Mouse (Mus musculus): ENCODE data around the gene Zcchc8. TPM values are rescaled to one million over a fixed set of nuclear protein-coding genes. Genes with fewer than 3 reads are reported as not detected.
A peak's percentile ranks its signal among the peaks of the same experiment; 100 is the strongest.

Zcchc8 gene
- total and polyA plus RNA-seq, 2 experiments from 2014 or later, result 30.8 to 31.8 TPM

DNA sequence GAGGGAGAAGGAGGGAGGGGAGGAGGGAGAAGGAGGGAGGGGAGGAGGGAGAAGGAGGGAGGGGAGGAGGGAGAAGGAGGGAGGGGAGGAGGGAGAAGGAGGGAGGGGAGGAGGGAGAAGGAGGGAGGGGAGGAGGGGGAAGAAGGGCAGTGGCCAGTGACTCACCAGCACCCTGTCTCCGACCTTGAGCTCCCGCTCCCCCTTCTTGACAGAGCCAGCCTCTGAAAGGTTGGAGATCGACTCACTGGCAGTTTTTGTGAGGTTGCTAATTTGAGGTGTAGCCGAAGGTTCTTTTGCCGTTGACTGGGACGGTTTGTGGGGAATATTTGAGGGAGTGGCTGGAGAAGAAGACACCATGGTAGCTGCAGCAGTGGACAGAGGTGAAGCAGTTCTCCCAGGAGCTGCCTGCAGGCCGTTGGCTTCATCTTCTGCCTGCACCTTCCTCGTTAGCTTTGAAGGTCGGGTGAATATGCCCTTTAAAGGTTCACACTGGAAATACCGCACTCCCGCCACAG, 67.6 kb downstream of the Zcchc8 start:
- H3K4me3 ChIP-seq (ENCODE audit: low read depth, low read length), result no peak overlapping the region
- no peak for TF ChIP-seq EP300 (IDR thresholded peaks at IDR 0.05; ENCODE audit: low read depth)
- TF ChIP-seq CTCF (IDR thresholded peaks at IDR 0.05; ENCODE audit: low read depth), result no peak
- H3K9ac ChIP-seq (replicated peaks; ENCODE audit: low read depth, low read length), result no peak overlapping the region
- no peak overlapping the region for H3K4me2 ChIP-seq (ENCODE audit: low read depth, low read length)
- WGBS, result 70% methylated on average over 11 of the region's 11 CpGs
- ATAC-seq (ENCODE audit: insufficient read depth, low read depth) (no peak), DNase-seq (ENCODE audit: low spot score) (no peak)
- no peak overlapping the region for H3K27ac ChIP-seq (ENCODE audit: low read depth)
- no peaks in the 10 kb centered on the region for H3K9me3 ChIP-seq (replicated peaks; ENCODE audit: control insufficient read depth, low read length)
- H3K27me3 ChIP-seq (ENCODE audit: control insufficient read depth, insufficient read depth, low read length), result no peaks in the 10 kb centered on the region
- H3K36me3 ChIP-seq (replicated peaks; ENCODE audit: control insufficient read depth, insufficient read depth, low read length), result peaks cover 41% of the 10 kb centered on the region
- no peaks in the 10 kb centered on the region; the same call in 1 of the 2 replicates for H3K4me1 ChIP-seq (ENCODE audit: control insufficient read depth, insufficient read depth)

DNA sequence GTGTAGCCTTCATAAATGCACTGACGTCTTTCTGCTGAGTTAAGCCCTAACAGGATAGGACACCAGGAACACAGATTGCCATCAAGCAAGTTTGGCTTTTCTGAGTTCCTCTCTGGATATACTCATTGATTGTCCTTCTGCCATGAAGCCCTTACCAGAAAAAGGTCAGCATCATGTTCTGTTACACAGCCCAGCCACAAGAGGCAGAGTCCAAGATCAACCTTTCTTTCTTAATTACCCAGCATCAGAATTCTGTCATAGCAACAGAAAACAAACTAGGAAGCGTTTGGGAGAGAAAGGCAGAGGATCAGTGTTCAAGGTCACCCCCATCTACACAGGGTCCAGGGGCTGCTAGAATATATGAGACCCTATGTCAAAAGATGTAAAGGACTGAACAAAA, 70.1 kb downstream of the Zcchc8 start:
- Histone ChIP-seq H3K27ac (ENCODE audit: low read depth) (no peak overlapping the region; the same call in 1 of the 2 replicates), H3K4me1 (ENCODE audit: control insufficient read depth, insufficient read depth) (no peaks in the 10 kb centered on the region), H3K4me2 (ENCODE audit: low read depth, low read length) (no peak overlapping the region), H3K9ac (replicated peaks; ENCODE audit: low read depth, low read length) (no peak overlapping the region), H3K4me3 (ENCODE audit: low read depth, low read length) (no peak overlapping the region), H3K36me3 (replicated peaks; ENCODE audit: control insufficient read depth, insufficient read depth, low read length) (peaks cover 64% of the 10 kb centered on the region), H3K9me3 (replicated peaks; ENCODE audit: control insufficient read depth, low read length) (no peaks in the 10 kb centered on the region), H3K27me3 (ENCODE audit: control insufficient read depth, insufficient read depth, low read length) (no peaks in the 10 kb centered on the region)
- TF ChIP-seq CTCF (IDR thresholded peaks at IDR 0.05; ENCODE audit: low read depth) (peak; percentile 19), EP300 (IDR thresholded peaks at IDR 0.05; ENCODE audit: low read depth) (no peak)
- no peak for DNase-seq (ENCODE audit: low spot score)
- 59% methylated on average over 2 of the region's 2 CpGs for WGBS
- ATAC-seq (ENCODE audit: insufficient read depth, low read depth), result no peak

Other genes starting within 250 kb of the Zcchc8 start
- gene Lrrc43, start 231.8 kb downstream of the Zcchc8 start, total RNA-seq (2014; rRNA removed; ENCODE audit: low replicate concordance), result not detected in 2 replicates
- 0.05 TPM in 1 of 2 replicates, not detected in the other for gene Lrrc43, start 231.8 kb downstream of the Zcchc8 start, polyA plus RNA-seq (2015; fragmentation: Nextera tagmentation; extraction: Ambion mirVana)
- not detected in 2 replicates for gene Il31, start 231.6 kb downstream of the Zcchc8 start, total RNA-seq (2014; rRNA removed; ENCODE audit: low replicate concordance)
- gene Il31, start 231.6 kb downstream of the Zcchc8 start, polyA plus RNA-seq (2015; fragmentation: Nextera tagmentation; extraction: Ambion mirVana), result not detected in 2 replicates
- not detected in 2 replicates for gene B3gnt4, start 210.6 kb downstream of the Zcchc8 start, total RNA-seq (2014; rRNA removed; ENCODE audit: low replicate concordance)
- not detected in 2 replicates for gene B3gnt4, start 210.6 kb downstream of the Zcchc8 start, polyA plus RNA-seq (2015; fragmentation: Nextera tagmentation; extraction: Ambion mirVana)
- gene Diablo, start 196.9 kb downstream of the Zcchc8 start, total RNA-seq (2014; rRNA removed; ENCODE audit: low replicate concordance), result 79.1 and 99.4 TPM in 2 replicates
- 105 and 107 TPM in 2 replicates for gene Diablo, start 196.9 kb downstream of the Zcchc8 start, polyA plus RNA-seq (2015; fragmentation: Nextera tagmentation; extraction: Ambion mirVana)
- 1.1 TPM in 1 of 2 replicates, not detected in the other for gene Gm49027, start 195.6 kb downstream of the Zcchc8 start, total RNA-seq (2014; rRNA removed; ENCODE audit: low replicate concordance)
- 0.15 TPM in 1 of 2 replicates, not detected in the other for gene Gm49027, start 195.6 kb downstream of the Zcchc8 start, polyA plus RNA-seq (2015; fragmentation: Nextera tagmentation; extraction: Ambion mirVana)
- gene Vps33a, start 148.1 kb downstream of the Zcchc8 start, total RNA-seq (2014; rRNA removed; ENCODE audit: low replicate concordance), result 15.9 and 42.7 TPM in 2 replicates
- gene Vps33a, start 148.1 kb downstream of the Zcchc8 start, polyA plus RNA-seq (2015; fragmentation: Nextera tagmentation; extraction: Ambion mirVana), result 16.7 and 17.5 TPM in 2 replicates
- gene Clip1, start 36.5 kb downstream of the Zcchc8 start, total RNA-seq (2014; rRNA removed; ENCODE audit: low replicate concordance), result 65.2 and 70.0 TPM in 2 replicates
- 41.4 and 44.1 TPM in 2 replicates for gene Clip1, start 36.5 kb downstream of the Zcchc8 start, polyA plus RNA-seq (2015; fragmentation: Nextera tagmentation; extraction: Ambion mirVana)
- 19.5 and 19.9 TPM in 2 replicates for gene Rsrc2, start 28.3 kb upstream of the Zcchc8 start, total RNA-seq (2014; rRNA removed; ENCODE audit: low replicate concordance)
- gene Rsrc2, start 28.3 kb upstream of the Zcchc8 start, polyA plus RNA-seq (2015; fragmentation: Nextera tagmentation; extraction: Ambion mirVana), result 72.7 and 76.5 TPM in 2 replicates
- gene Kntc1, start 28.6 kb upstream of the Zcchc8 start, total RNA-seq (2014; rRNA removed; ENCODE audit: low replicate concordance), result 15.6 and 17.5 TPM in 2 replicates
- gene Kntc1, start 28.6 kb upstream of the Zcchc8 start, polyA plus RNA-seq (2015; fragmentation: Nextera tagmentation; extraction: Ambion mirVana), result 3.8 and 3.9 TPM in 2 replicates
- not detected in 2 replicates for gene Hcar2, start 144.4 kb upstream of the Zcchc8 start, total RNA-seq (2014; rRNA removed; ENCODE audit: low replicate concordance)
- 0.14 TPM in 1 of 2 replicates, not detected in the other for gene Hcar2, start 144.4 kb upstream of the Zcchc8 start, polyA plus RNA-seq (2015; fragmentation: Nextera tagmentation; extraction: Ambion mirVana)
- gene Hcar1, start 158.9 kb upstream of the Zcchc8 start, total RNA-seq (2014; rRNA removed; ENCODE audit: low replicate concordance), result 5.3 TPM in 1 of 2 replicates, not detected in the other
- gene Hcar1, start 158.9 kb upstream of the Zcchc8 start, polyA plus RNA-seq (2015; fragmentation: Nextera tagmentation; extraction: Ambion mirVana), result 0.18 and 0.19 TPM in 2 replicates
- 5.4 and 5.9 TPM in 2 replicates for gene Denr, start 186.1 kb upstream of the Zcchc8 start, total RNA-seq (2014; rRNA removed; ENCODE audit: low replicate concordance)
- 110 and 112 TPM in 2 replicates for gene Denr, start 186.1 kb upstream of the Zcchc8 start, polyA plus RNA-seq (2015; fragmentation: Nextera tagmentation; extraction: Ambion mirVana)
- gene Gm43518, start 206.3 kb upstream of the Zcchc8 start, total RNA-seq (2014; rRNA removed; ENCODE audit: low replicate concordance), result not detected in 2 replicates
- 1.6 and 1.8 TPM in 2 replicates for gene Gm43518, start 206.3 kb upstream of the Zcchc8 start, polyA plus RNA-seq (2015; fragmentation: Nextera tagmentation; extraction: Ambion mirVana)
- 2.0 and 11.5 TPM in 2 replicates for gene Ccdc62, start 209.6 kb upstream of the Zcchc8 start, total RNA-seq (2014; rRNA removed; ENCODE audit: low replicate concordance)
- gene Ccdc62, start 209.6 kb upstream of the Zcchc8 start, polyA plus RNA-seq (2015; fragmentation: Nextera tagmentation; extraction: Ambion mirVana), result 5.8 and 7.0 TPM in 2 replicates